Mouse (Mus musculus) kidney, postnatal 10 days (tissue): ENCODE measurements around the gene Sct.
"Not testable (repeated sequence)": the region's sequence is repeated elsewhere in the genome, so short reads cannot be mapped to it uniquely, and the experiment has no call there.

Experiments used
- DNase-seq: peaks from one replicate; pipeline ENCODE4 v3.0.0; 2021; ENCODE audit warnings: mixed read lengths

Sct gene

DNA sequence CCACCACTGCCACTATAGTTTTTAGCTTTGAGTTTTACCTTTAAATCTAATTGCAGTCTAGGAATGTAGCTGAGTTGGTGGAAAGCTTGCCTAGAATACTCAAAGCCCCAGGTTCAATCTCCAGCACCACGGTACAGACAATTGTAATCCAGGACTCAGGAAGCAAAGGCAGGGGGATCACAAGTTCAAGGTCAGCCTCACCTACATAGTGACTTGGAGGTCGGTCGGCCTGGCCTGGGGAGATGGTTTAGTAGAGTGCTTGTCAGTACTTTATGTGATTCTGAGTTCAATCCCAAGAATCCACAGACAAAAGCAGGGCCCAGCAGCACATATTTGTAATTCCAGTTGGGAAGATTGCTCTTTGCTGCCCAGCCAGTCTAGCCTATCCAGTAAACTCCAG is 9.1 kb upstream of the Sct start:
- DNase-seq: no peak

DNA sequence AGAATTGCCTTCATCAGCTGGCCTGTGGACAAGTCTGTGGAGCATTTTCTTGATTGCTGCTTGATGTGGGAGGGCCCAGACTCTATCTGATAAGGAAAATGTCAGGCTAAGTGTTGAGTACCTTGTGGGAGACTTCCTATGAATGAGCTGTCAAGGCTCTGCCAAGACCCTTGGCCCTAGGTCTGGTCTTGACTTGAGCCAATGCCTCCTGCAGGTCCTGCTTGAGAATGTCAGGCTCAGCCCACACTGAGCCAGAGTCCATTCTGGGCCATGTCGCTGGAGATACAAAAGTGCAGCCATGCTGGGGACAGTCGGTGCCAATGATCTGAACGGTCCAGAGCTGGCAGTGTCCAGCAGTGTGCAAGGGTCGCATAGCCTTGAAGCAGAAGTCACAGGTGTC is 3.8 kb upstream of the Sct start:
- no peak for DNase-seq

DNA sequence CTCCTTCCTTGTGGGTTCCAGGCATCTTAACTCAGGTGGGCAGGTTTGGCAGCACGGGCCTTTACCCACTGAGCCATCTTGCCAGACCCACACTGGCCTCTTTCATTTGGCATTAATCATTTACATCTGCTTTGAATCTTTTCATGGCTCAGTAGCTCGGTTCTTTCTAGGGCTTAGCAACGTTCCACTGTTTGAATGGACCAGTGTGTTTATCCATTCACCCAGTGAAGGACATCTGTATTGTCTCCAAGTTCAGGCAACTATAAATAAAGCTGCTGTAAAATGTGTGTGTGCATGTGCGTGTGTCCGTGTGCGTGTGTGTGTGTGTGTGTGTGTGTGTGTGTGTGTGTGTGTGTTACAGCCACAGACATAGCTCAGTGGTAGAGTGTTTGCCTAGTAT is 2.5 kb upstream of the Sct start:
- no peak for DNase-seq

DNA sequence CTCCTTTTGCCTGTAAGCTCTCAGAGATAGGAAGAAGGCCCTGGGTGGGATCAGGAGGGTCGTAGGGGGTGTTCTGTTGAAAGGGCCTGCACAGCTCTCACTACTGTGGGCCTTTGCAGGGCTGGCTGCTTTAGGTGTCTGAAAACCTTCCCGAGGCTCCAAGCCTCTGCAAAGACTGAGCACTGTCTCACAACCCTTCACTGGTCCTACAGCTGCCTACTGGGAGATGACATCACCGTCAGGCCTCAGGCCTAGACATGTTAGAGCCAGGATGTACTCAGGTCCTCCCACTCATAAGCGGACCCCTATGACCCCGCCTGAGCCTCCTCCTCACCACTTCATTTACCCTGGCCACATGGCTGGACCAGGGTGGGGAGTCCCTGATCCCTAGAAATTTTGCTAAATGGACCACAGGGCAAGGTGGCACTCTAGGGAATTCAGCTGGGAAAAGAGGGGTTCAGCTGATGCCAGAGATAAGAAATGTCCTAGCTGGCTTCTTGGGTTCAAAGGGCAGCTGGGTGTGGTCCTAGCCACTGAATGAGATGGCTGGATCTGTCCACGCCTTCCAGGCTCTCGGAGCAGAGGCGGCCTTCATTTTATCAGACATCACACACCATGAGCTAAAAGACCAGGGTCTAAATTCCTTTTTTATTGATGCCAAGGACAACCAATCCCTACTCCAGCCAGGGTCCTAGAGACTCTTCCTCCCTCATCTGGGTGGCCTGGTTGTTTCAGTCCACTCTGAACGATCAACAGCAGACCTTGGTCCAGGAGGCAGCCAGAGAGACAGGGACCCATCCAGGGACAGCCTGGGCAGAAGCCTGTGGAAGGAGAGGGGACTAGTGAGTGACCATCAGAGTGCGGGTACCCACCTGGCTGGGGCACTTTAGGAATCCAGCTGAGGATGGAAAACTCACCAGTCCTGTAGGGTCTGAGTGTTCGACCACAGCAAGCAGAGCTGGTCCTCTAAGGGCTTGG is 943 bp downstream of the Sct start:
- DNase-seq: no peak

DNA sequence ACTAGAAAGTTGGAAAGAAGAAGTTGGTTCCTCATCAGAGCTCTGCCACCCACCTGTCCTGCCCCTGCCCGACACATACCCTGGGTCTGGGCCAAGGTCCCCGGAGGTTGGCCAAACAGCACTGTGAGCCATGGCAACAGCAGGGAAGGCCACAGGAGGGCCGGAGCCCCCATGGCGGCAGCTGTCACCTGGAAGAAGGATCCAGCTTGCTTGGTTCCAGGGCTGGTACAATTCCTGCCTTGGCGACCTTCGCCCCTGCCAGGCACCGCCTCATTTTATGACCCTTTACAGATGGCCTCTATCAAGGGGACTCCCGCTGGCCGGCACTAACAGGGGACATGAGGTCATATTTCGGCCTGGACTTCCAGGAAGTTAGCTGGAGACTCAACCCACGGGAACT is 2.4 kb downstream of the Sct start, which contains the start of gene Cdhr5:
Gene Cdhr5 (minus strand): TSS at position 241 of the 400 bp plus-strand sequence.
- DNase-seq: peak; percentile 72

DNA sequence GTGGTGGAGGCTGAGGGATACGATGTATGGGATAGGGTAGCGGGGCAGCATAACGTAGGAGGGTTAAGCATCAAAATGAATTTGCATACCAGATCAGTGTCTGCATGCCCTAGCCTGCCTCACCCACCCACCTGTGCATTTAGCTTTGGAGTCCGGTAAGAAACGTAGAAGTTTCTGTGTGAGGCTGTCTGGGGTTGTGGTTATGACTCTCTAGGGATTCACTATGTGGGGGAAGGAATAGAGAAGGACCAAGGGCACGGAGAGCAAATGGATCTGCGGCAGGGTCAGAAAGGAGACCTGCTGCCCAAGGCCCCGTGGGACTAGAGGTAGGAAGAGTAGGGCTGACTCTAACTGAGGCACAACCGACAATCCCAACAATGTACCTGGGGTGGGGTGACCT is 3.6 kb downstream of the Sct start:
- no peak for DNase-seq

DNA sequence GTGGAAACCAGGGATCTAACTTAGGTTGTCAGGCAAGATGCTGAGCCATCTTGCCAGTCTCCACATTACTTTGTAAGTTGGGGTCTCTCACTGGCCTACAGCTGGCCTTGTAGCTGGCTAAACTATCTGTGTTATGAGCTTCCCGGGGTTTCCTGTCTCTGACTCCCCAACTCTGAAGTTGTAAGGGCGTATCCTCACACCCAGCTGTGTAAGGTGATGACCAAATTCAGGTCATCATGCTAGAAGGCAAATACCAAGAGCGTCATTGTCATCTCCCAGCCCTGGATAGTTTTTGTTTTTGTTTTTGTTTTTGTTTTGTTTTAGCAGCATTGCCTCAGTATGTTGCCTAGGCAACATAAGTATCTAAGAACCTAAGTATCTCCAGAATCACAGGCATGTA is 8.3 kb downstream of the Sct start:
- DNase-seq: no peak

DNA sequence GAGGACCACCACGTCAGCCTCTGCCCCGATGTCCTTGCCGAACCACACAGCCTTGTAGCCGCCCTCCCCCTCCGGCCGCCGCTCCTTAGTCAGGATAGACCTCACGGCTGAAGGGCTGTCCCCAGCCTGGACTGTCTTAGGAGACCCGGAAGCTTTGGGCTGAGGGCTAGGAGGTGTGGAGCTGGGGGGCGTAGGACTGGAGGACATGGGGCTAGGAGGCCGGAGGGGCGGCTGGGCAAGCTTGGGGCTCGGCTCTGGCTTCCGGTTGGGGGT is 9.7 kb downstream of the Sct start:
- no peak for DNase-seq

DNA sequence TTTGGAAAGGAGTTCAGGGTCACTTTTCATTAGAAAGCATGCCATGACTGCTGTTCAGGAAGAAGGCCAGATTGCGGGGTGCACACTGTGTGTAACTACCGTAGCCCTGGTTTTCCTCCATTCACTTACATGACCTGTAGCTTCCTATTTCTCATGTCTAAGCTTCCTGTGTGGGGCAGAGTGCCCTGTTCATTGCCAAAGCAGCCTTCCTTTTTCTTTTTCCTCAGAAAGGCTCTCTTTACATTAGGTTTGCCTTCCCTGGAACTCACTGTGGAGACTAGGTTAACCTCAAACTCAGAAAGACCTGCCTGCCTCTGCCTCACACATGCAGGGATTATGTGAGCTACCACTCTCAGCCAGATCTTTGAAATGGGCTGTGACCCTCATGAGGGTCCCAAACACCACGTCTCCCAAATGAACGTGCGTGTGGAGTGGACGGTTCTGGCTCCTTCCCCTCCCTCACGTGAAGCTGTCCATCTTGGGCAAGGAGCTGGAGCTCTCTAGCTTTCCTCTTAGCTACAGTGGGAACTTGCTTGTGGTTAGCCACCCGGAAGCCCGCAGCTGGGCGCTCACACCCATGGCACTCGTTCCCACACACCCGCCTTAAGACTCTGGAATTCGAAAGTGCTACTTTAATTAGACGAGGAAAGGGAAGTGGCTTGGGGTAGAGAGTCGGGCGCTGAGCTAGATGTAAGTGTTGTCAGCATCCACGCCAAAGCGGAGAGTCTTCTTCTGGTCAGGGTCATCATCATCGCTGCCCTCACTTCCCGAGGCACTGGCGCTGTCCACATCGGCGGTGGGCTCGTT is 10.3 kb downstream of the Sct start:
- DNase-seq: no peak

DNA sequence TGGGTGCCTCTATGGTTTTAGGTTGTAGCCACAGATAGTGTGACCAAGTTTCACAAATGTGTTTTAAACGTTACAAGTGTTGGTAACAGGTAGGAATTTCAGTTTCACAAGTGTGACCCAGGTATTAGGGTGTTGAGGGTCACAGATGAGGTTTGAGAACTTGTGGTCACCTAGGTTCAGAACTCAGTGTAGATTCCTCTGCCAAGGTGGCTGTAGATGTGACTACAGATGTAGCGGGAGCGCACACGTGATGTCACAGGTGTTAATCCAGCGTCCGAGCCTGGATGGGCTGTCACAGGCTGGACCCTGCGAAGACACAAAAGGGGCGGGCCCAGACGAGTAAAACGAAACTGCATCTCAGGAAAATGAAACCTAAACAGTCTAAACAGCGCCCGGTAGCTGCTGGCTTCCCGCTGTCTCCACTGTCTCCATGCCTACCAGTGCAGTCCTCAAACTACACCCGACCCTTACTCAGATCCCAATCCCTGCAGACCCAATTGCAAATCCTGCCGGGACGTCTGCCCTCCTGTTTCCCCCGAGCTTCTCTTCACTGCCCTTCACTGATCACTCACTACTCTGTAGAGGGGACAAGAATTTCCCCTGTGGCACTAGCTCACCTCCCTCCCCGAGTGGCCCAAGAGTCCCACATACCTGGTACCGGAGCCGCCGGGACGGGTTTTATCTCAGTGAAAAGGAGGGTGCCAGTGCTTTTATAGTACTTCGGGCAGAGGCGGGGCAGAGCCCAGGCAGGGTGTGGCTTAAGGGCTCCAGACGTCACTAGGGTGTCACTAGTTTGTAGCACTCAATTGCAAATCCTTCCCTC is 13.0 kb downstream of the Sct start, which contains the start of gene Irf7:
Gene Irf7 (minus strand): TSS at position 743 of the 823 bp plus-strand sequence.
- DNase-seq: peak; percentile 72

DNA sequence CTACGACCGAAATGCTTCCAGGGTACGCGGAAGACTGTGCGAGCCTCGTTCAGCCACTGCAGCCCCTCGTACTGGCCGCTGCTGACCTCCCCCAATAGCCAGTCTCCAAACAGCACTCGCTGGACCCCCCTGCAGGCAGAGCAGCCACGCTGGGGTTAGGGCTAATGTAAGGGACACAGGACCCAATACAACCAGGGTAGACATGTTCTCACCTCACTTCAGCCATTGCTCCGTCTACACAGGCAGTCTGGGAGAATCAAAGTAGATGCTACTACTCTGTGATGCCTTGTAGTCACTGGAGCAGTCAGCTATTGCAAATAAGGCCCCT is 13.6 kb downstream of the Sct start:
- no peak for DNase-seq

DNA sequence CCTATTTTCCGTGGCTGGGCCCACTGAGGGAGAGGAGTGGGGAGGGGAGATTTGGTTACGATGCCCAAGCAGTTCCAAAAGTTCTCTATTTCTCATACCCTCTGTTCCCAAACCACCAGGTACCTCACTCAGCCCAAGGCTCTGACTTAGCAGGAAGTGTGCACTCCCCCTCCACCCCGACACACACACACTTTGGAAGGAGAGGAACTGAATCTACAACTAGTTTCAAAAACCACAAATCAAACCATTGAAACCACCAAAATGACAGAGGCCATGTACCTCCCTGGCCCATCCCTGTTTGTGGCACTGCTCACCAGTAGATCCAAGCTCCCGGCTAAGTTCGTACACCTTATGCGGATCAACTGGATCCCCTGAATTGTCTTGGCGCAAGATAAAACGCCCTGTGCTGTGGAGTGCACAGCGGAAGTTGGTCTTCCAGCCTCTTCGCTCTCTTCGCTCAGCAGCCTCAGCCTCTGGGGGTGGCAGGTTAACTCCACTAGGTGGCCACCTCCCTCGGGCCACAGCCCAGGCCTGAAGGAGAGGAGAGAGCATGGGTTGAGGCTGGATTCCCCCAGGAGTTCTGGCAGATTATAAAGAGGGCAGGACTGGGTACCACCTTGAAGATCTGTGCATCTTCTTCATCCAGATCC is 14.0 kb downstream of the Sct start:
- DNase-seq: peak; percentile 66

DNA sequence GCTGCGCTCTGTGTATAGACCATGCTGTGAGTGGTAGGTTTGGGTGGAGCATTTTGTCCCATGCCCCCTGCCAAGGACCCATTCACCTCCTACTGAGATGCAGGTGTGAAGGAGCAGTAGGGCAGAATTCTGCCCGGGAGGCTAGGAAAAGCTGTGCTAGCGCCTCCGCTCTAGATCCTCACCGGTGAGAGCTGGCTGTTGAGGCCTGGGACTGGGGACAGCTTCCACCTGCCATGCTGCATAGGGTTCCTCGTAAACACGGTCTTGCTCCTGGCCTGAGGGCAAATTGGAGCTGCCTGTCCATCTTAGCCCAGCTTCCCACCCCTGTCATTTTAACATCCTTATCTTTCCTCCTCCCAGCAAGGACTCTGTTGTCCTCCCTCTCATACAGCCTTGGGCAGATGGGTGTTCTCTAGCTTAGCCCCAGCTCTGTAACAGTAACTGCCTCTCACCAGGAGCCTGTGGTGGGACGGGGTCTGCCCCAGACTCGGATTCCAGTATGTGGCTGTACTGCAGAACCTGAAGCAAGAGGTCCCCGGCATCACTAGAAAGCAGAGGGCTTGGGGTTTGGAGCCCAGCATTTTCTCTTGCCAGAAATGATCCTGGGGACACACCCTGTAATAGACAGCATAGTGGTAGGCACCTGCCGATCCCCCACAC is 14.8 kb downstream of the Sct start:
- DNase-seq: no peak

DNA sequence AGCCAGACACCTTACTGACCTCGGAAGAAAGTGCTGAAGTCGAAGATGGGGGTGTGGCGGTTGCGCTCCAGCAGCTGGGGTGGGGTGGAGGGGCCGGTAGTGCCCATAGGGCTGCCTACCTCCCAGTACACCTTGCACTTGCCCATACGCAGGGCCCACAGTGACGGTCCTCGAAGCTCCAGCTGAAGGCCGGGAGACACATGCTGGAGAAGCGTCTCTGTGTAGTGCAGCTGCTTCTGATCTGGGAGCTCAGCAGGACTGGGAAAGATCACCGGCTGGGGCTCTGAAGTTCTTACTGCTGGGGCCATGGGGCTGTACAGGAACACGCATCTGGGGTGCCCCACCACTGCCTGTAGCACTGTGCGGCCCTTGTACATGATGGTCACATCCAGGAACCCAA is 15.3 kb downstream of the Sct start:
- no peak for DNase-seq

DNA sequence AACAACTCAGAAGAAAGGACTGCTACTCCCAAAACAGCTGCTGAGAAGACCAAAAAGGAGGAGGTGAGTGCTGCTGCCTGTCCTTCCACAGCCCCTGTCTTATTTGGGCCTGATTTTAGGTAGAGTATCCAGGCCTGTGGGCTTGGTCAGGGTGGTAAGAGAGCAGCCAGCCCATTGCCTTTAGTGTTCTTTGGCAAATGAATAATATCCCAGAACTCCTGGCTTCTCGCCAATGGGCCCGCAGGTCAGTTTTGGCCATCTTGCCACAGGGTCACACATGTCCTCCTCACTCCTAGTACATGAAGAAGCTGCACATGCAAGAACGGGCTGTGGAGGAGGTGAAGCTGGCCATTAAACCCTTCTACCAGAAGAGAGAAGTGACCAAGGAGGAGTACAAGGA is 17.5 kb downstream of the Sct start:
- DNase-seq: no peak

DNA sequence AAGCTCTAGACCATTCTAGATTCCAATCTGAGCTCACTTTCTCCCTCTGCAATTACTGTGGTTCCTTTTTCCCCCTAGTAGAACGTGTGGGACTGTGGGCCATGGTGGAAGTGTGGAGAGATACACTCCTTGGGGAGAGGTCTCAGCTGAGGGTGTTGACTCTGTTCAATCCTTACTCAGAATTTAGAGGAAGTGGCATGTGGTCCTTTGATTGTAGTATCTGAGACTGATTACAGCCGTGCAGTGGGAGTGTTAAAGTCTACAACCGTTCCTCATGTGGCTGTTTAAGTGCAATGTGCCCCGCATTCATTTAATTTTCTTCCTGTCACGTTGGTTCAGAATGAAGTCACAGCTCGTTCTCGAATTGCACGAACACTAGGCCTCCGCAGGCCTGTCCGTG is 22.8 kb downstream of the Sct start:
- no peak for DNase-seq

DNA sequence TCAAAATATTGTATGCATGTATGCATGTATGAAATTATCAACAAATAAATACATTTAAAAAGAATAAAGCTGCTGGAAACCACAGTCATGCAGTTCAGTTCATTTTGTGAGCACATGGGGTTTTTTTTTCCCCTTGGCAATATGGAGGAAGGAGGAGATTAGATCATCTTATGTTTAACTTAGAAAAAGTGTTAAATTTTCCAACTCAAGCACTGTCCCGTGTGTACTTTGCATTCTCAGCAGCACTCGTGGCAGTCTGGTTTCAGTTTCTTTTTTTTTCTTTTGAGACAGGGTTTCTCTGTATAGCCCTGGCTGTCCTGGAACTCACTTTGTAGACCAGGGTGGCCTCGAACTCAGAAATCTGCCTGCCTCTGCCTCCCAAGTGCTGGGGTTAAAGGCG is 28.4 kb downstream of the Sct start:
- not testable (repeated sequence) for DNase-seq

DNA sequence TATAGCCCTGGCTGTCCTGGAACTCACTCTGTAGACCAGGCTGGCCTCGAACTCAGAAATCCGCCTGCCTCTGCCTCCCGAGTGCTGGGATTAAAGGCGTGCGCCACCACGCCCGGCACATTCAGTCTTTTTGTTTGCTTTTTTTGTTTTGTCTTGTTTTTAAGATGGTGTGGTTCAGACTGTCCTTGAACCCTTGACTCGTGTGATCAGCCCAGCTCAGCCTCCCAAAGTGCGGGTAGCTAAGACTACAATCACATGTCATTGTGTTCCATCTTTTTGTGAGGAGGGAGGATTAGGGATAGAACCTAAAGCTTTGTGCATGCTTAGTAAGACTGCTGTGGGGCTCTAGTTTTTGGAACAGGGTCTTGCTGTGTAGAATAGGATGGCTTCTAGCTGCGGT is 47.4 kb downstream of the Sct start:
- no peak for DNase-seq

DNA sequence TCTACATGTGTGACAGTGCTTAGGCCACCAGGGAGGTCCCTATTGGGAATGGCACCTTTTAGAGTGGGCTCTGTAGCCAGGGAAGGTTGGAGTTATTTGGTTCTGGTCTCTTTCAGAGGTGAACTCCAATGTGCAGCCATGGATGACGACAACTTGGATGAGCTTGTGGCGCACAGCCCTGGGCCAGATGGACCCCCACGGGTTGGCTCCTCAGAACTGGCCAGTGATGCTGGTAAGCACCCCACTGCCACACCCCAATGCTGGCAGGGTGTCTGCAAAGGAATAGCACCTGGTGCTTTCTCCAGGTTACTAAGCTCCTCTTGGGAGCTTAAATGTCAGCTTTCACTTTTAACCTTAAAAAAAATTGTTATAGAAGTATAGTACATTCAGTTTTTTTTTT is 47.8 kb downstream of the Sct start:
- DNase-seq: no peak

DNA sequence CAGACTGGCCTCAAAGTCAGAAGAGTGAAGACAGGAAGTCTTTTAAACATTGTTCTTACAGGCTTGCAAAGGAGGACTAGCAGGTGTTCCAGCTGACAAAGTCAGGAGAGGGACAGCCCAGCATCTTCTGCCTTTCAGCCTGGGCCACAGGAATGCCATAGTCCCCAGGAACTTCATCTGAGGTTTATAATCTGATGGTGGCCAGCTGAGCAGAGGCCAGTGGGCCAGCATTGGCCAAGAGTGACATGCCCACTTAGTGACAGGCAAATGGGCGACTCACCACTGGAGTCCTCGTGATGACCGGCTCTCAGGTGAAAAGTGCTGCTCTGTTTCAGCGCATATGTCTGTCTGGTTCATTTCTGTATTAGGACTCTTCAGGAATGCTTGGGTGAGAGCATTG is 48.4 kb downstream of the Sct start:
- no peak for DNase-seq

DNA sequence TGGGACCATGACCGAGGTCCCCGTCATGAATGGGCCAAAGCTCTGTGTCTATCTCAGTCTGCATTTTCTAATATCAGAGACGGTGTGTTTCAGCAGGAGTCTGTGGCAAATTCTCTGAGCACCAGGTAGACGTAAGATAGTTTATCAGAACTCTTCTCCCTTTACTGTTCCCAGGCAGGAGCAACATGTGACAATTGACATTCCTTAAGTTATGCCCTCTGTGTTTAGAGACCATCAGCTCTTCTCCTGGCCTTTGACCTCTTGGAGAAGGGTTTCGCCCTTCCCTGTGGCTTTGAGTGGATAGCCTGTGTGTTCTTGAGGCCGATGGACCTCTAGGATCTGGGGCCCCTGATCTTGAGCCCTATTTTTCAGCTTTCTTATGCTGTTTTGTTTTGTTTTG is 49.2 kb downstream of the Sct start:
- DNase-seq: no peak
